Mouse (Mus musculus) lung, embryonic 16.5 days (tissue): ENCODE measurements around the gene Syt1. TPM values are rescaled to one million over a fixed set of nuclear protein-coding genes. Genes with fewer than 3 reads are reported as not detected.

Experiments
- ATAC-seq: fragments of 200-750 bp; cut with Nextera tagmentation; 2 replicates; pipeline ENCODE4 v1.8.0; 2017; ENCODE audit warnings: low read depth, mild to moderate bottlenecking, moderate library complexity
- H3K27ac ChIP-seq: fragments of 300-500 bp; sonication (generic); 2 replicates; pipeline ENCODE4 v1.5.1; 2014; ENCODE audit warnings: mild to moderate bottlenecking, control low read depth, low read length
- H3K27me3 ChIP-seq: fragments of 300-500 bp; sonication (generic); 2 replicates; pipeline ENCODE4 v1.6.1; 2014; ENCODE audit warnings: low read depth, low read length, mixed read lengths; ENCODE audit not compliant: control insufficient read depth, insufficient read depth
- H3K36me3 ChIP-seq: fragments of 300-500 bp; sonication (generic); 2 replicates; pipeline ENCODE4 v1.6.1; 2014; ENCODE audit warnings: low read length; ENCODE audit not compliant: control insufficient read depth, insufficient read depth
- H3K4me1 ChIP-seq: fragments of 300-500 bp; sonication (generic); replicated peaks from 2 replicates; pipeline ENCODE4 v1.6.1; 2014; ENCODE audit warnings: low read length, mixed read lengths; ENCODE audit not compliant: control insufficient read depth, insufficient read depth
- H3K4me2 ChIP-seq: fragments of 300-500 bp; sonication (generic); 2 replicates; pipeline ENCODE4 v1.6.1; 2014; ENCODE audit warnings: low read depth, low read length, control low read depth
- H3K4me3 ChIP-seq: fragments of 300-500 bp; sonication (generic); 2 replicates; pipeline ENCODE4 v1.5.1; 2014; ENCODE audit warnings: mild to moderate bottlenecking, low read length, control low read depth
- H3K9ac ChIP-seq: fragments of 300-500 bp; sonication (generic); 2 replicates; pipeline ENCODE4 v1.6.1; 2014; ENCODE audit warnings: low read length, control low read depth
- H3K9me3 ChIP-seq: fragments of 300-500 bp; sonication (generic); 2 replicates; pipeline ENCODE4 v1.6.1; 2016; ENCODE audit warnings: low read length; ENCODE audit not compliant: control insufficient read depth
- WGBS: fragments of 180-500 bp; shearing (Covaris S2); extraction: QIAGEN DNeasy Blood & Tissue Kit; methylation state at CpG from one replicate; pipeline ENCODE4 v1.1.7; 2014; 5-methylcytosine and 5-hydroxymethylcytosine counted together
- polyA plus RNA-seq: library from polyadenylated mRNA; unstranded; fragments of >200 nt; fragmentation: Nextera tagmentation; extraction: Ambion mirVana; gene quantifications from 2 replicates; pipeline ENCODE4 v1.2.1, GENCODE M21; 2015

The Syt1 gene
- polyA plus RNA-seq, 1 experiment from 2014 or later: 0.83 TPM

DNA sequence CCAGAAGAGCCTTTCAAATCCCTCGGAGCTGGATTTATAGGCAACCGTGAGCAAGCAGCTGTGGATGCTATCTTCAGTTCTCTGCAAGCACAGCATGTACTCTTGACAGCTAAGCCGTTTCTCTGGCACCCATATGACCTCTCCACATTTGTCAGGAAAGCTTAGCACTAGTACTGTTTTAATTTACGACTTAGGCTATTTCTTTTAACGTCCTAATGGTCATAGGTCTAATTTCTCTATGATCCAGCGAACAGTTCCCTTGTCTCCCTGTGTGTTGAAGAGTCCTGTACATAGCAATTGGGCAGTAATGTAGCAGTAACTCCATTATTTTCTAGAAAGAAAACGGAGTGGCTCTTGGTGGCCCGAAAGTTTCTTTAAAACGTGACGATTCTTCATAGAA, 526.8 kb downstream of the Syt1 start:
- H3K27me3 ChIP-seq: no peaks in the 10 kb centered on the region
- WGBS: 73% methylated on average over 10 of the region's 10 CpGs
- ATAC-seq: no peak
- no peaks in the 10 kb centered on the region for H3K36me3 ChIP-seq
- no peak overlapping the region for H3K9ac ChIP-seq
- H3K9me3 ChIP-seq: no peaks in the 10 kb centered on the region
- no peak overlapping the region for H3K4me2 ChIP-seq
- no peaks in the 10 kb centered on the region for H3K4me1 ChIP-seq
- H3K4me3 ChIP-seq: no peak overlapping the region
- no peak overlapping the region for H3K27ac ChIP-seq

DNA sequence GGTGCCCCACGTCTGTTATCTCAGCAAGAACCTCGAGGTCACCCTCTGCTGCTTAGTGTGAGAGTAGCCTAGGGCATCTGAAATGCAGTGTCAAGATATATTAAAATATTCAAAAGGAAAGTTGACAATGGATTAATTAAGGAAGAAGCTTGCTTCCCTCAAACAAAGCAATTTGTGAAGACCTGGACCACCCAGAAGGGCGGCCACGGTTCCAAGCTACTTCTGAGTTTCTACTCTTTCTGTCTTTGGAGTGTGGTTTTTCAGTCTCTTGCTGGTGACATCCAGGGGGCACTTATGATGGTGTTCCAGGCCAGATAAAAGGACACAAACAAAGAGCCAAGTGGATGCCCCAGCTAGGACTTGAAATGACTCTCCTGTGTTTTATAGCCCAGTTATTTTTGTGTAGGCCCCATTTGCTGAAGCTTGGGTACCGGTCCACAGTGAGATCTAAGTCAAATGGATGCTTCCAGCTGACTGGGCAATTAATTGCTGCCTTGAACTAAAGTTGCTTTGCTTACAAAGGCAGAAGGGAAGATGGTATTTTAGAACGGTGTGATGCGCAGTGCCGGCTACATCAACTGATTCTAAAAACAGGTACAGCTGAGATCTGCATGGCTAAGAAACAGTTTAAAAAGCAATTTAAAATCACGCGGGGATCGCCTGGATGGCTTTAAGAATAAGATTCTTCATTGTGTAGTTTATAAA, 530.5 kb downstream of the Syt1 start:
- ATAC-seq: no peak

DNA sequence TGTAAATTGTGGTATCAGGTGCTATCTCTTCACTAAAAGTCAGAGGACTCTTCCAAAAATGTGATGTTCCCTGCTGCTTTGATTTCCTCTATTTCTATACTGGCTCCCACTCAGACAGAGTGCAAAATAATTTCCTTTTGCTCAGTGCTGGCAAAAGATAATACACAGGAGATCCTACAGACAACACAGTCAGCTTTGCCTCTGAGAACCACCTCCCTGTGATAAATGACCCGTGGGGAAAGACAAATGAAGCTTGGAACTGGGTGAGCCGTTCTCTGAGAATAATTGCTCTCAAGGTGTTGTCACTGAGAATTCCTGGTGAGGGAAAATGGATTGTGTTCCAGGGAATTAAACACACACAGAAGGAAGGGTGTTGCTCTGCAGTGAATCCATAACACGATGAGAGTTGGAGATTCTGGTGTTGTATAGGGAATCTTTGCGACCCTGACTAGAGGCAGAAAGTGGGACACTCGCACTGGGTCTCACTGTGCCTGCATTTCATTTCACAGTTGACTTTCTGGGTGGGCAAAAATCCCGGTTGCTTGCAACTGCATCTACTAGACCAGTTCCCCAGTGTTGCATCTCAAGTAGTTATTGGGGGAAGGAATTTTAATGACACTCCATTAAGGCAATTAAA, 540.3 kb downstream of the Syt1 start:
- no peak overlapping the region for H3K4me3 ChIP-seq
- 0 out of 2 replicates have a peak, but pooled peaks cover 3% of the 10 kb centered on the region for H3K9me3 ChIP-seq
- peaks cover 14% of the 10 kb centered on the region for H3K4me1 ChIP-seq
- ATAC-seq: no peak
- H3K27ac ChIP-seq: no peak overlapping the region
- no peaks in the 10 kb centered on the region for H3K36me3 ChIP-seq
- H3K4me2 ChIP-seq: no peak overlapping the region
- H3K9ac ChIP-seq: no peak overlapping the region
- H3K27me3 ChIP-seq: no peaks in the 10 kb centered on the region
- WGBS: 37% methylated on average over 6 of the region's 6 CpGs

More for the DNA sequence above, 530.5 kb downstream of the Syt1 start:
- Histone ChIP-seq H3K4me3 (no peak overlapping the region), H3K27ac (no peak overlapping the region), H3K4me1 (no peaks in the 10 kb centered on the region), H3K27me3 (no peaks in the 10 kb centered on the region), H3K9me3 (no peaks in the 10 kb centered on the region), H3K4me2 (no peak overlapping the region), H3K9ac (no peak overlapping the region), H3K36me3 (no peaks in the 10 kb centered on the region)
- 78% methylated on average over 11 of the region's 11 CpGs for WGBS

DNA sequence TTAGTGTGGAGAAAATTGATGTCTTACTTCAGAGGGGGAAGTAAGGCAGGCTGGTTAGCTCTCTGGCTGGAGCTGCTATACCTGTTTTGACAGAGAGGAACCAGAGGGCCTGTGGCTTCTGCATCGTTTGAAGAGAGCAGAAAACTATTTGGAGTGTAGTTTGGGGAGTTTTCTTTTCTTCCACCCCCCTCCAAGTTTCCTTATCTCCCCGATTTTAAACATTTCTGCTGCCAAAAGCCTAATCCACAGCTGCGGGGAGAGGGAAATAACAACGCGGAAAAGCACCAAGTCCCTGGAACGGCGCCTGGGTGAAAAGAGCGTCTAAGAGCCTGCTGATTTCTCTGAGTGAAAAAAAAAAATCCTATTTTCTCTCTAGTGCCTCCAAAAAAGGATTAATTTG, 544.2 kb downstream of the Syt1 start:
- Histone ChIP-seq H3K27me3 (no peaks in the 10 kb centered on the region), H3K4me3 (no peak overlapping the region), H3K4me2 (peak overlapping the region; percentile 14; the same call in 1 of the 2 replicates), H3K4me1 (peaks cover 14% of the 10 kb centered on the region), H3K9me3 (no peaks in the 10 kb centered on the region), H3K36me3 (no peaks in the 10 kb centered on the region), H3K9ac (no peak overlapping the region), H3K27ac (peak overlapping the region; percentile 5; the same call in 1 of the 2 replicates)
- WGBS: 10% methylated on average over 8 of the region's 8 CpGs
- ATAC-seq: peak; percentile 54; the same call in 1 of the 2 replicates

DNA sequence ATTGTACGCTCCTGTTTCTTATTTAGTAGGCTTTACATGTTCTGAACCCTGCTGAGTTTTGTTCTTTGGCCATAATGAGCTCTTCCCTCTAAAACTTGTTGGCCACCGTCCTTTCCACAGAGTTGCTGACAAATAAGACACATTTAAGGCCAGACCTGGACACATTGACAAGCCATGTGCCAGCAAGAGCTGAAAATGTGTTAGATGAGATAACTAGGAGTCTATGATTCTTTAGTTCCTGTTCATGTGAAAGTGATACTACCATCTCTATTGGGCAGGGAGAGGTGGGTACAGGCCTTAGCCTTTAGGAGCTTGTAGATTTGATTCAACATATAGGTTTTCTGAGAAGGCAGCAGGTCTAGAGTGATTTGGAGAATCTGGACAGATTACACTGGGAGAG, 548.9 kb downstream of the Syt1 start:
- Histone ChIP-seq H3K27me3 (no peaks in the 10 kb centered on the region), H3K4me1 (peaks cover 6% of the 10 kb centered on the region), H3K9ac (no peak overlapping the region), H3K9me3 (no peaks in the 10 kb centered on the region), H3K27ac (no peak overlapping the region), H3K4me3 (no peak overlapping the region), H3K4me2 (no peak overlapping the region), H3K36me3 (no peaks in the 10 kb centered on the region)
- no peak for ATAC-seq
- WGBS: 87% methylated on average over 2 of the region's 2 CpGs

DNA sequence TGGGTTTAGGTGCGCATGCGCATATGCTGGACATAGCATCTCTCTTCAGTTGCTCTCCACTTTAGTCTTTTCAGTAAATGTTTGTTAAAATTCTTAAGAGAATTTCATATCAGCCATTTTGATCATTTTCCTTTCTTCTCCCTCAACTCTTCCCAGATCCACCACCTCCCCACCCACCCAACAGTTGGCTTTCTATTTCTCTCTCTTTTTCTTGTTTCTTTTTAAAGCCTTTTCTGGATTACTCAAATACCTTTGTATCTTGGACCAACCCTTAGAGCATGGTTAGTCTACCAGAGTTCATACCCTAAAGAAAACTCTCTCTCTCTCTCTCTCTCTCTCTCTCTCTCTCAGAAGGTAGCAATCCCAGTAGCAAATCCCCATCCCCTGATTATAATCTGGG, 553.7 kb downstream of the Syt1 start:
- no peak overlapping the region for H3K4me2 ChIP-seq
- ATAC-seq: no peak
- 96% methylated on average over 2 of the region's 2 CpGs for WGBS
- no peaks in the 10 kb centered on the region for H3K27me3 ChIP-seq
- H3K9ac ChIP-seq: no peak overlapping the region
- no peak overlapping the region for H3K27ac ChIP-seq
- no peak overlapping the region for H3K4me3 ChIP-seq
- H3K9me3 ChIP-seq: no peaks in the 10 kb centered on the region; the same call in 1 of the 2 replicates
- H3K36me3 ChIP-seq: no peaks in the 10 kb centered on the region
- H3K4me1 ChIP-seq: peaks cover 7% of the 10 kb centered on the region; the same call in 1 of the 2 replicates

DNA sequence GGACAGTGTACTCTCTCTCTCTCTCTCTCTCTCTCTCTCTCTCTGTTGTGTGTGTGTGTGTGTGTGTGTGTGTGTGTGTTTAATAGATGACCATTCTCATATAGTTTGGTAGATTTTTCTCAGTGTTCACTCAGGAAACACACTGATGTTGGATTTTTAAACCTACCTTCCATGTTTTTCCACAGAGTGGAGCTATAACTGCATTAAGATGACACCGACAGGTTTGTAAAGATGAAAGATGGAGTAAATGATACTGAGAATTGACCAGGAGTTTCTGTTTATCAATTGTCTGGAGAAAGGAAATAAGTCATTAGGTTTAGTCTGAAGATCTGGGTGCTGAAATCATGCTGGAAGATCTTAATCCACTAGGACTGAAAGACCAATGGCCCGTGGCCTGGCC, 554.9 kb downstream of the Syt1 start:
- H3K27ac ChIP-seq: no peak overlapping the region
- H3K9me3 ChIP-seq: no peaks in the 10 kb centered on the region; the same call in 1 of the 2 replicates
- H3K4me1 ChIP-seq: peaks cover 7% of the 10 kb centered on the region; the same call in 1 of the 2 replicates
- H3K27me3 ChIP-seq: no peaks in the 10 kb centered on the region
- ATAC-seq: no peak
- H3K9ac ChIP-seq: no peak overlapping the region
- H3K4me3 ChIP-seq: no peak overlapping the region
- no peak overlapping the region for H3K4me2 ChIP-seq
- H3K36me3 ChIP-seq: no peaks in the 10 kb centered on the region
- WGBS: 70% methylated on average over 2 of the region's 2 CpGs

DNA sequence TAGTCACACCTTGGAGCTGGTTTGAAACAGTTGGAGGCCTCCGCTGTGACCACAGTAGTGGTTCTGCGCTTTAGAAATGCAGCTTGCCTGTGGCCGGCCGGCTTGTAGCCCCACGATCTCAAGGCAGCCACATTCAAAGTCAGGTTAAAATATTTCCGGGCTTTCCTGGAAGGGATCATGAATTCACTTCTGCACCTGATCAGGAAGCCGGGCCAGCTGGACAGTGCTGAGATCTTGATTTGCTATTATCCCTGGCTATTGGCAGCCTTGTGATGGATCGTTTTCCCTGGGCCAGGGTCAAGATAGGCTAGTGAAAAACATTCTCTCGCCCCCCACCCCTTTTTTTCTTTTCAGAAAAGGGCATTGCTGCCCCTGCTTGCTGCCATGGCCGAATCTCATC, 555.6 kb downstream of the Syt1 start:
- ATAC-seq: no peak
- no peak overlapping the region for H3K9ac ChIP-seq

DNA sequence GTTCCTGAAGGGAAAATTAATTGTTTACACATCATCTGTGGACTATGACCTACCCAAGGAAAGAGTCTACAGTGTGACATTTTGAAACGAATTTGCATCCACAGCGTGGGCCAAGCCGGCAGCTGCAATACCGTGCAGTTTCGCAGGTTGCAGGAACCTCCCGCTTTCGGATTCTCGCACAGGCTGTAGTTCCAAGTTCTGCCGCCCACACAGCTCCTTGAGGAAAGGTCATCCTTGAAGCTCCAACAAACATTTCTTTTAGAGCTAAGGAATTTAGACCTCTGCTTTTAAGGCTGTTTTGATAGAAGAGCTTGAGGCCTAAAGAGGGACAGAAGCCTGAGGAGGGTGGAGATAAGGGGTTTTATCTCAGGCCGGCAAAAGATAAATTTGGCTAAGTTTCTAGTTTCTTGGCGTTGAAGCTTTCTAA, 556.1 kb downstream of the Syt1 start:
- Histone ChIP-seq H3K9ac (no peak overlapping the region), H3K4me3 (no peak overlapping the region), H3K27me3 (no peaks in the 10 kb centered on the region), H3K27ac (no peak overlapping the region), H3K36me3 (no peaks in the 10 kb centered on the region), H3K4me1 (peaks cover 7% of the 10 kb centered on the region; the same call in 1 of the 2 replicates), H3K9me3 (no peaks in the 10 kb centered on the region; the same call in 1 of the 2 replicates), H3K4me2 (no peak overlapping the region)
- peak; percentile 58; the same call in 1 of the 2 replicates for ATAC-seq
- WGBS: 41% methylated on average over 11 of the region's 11 CpGs

More for the DNA sequence above, 555.6 kb downstream of the Syt1 start:
- Histone ChIP-seq H3K27ac (no peak overlapping the region), H3K4me2 (no peak overlapping the region), H3K9me3 (no peaks in the 10 kb centered on the region; the same call in 1 of the 2 replicates), H3K4me1 (peaks cover 7% of the 10 kb centered on the region; the same call in 1 of the 2 replicates), H3K27me3 (no peaks in the 10 kb centered on the region), H3K4me3 (no peak overlapping the region), H3K36me3 (no peaks in the 10 kb centered on the region)
- 53% methylated on average over 10 of the region's 10 CpGs for WGBS
